In genomic region chr5:74600010-74600409, GRCm38 (mm10) we compare ENCODE assay signal across 21 mouse cellular contexts.
"Had no signal": no experiment of that assay in that cellular context is flagged by ENCODE, and none has a peak within 500 bp of the region (broad histone marks: within the 10 kb centered on the region; RNA-seq: fewer than 3 reads in every experiment).

No protein-coding gene starts in this region.

- H3K27me3 ChIP-seq: lung, embryonic 15.5 days; megakaryocyte, embryonic 14.5 days; midbrain, embryonic 13.5 days; neural tube, embryonic 13.5 days had no signal

- H3K4me3 ChIP-seq: lung, embryonic 15.5 days; megakaryocyte, embryonic 14.5 days; midbrain, embryonic 10.5 days; midbrain, embryonic 13.5 days; myocyte; neural tube, embryonic 13.5 days had no signal

- H3K4me1 ChIP-seq: megakaryocyte, embryonic 14.5 days; midbrain, embryonic 10.5 days; midbrain, embryonic 13.5 days; neural tube, embryonic 13.5 days had no signal

- H3K4me2 ChIP-seq: liver, embryonic 11.5 days; lung, embryonic 15.5 days; midbrain, embryonic 13.5 days; neural tube, embryonic 13.5 days had no signal

- ATAC-seq: midbrain, embryonic 13.5 days; midbrain, embryonic 16.5 days had no signal

- H3K9me3 ChIP-seq: lung, embryonic 15.5 days; megakaryocyte, embryonic 14.5 days; midbrain, embryonic 10.5 days; midbrain, embryonic 13.5 days; neural tube, embryonic 13.5 days had no signal

- H3K27ac ChIP-seq: liver, embryonic 14.5 days; lung, embryonic 15.5 days; midbrain, embryonic 10.5 days; midbrain, embryonic 13.5 days; neural tube, embryonic 13.5 days; stomach, postnatal 0 days had no signal

- H3K9ac ChIP-seq: liver, embryonic 14.5 days; lung, embryonic 15.5 days; midbrain, embryonic 13.5 days; neural tube, embryonic 13.5 days had no signal

- DNase-seq: kidney, adult 18-20 months; kidney, adult 9 months; kidney, postnatal 14 days; kidney, postnatal 4 days; lung, adult 18-20 months; lung, postnatal 10 days; lung, postnatal 36 days; retina, postnatal 1 day; thymus, adult 2 months; thymus, postnatal 14 days; thymus, postnatal 4 days had no signal
